Mouse (Mus musculus) neutrophil, adult 65 days (primary cell): Measurements from ENCODE around the gene Sema3a. TPM values are rescaled to one million over a fixed set of nuclear protein-coding genes. Genes with fewer than 3 reads are reported as not detected.

Experiments used
- total RNA-seq: library from RNA; stranded (reverse); gene quantifications from 2 replicates; pipeline ENCODE4 v1.2.4, GENCODE M21; 2023

Sema3a gene
- total RNA-seq: 1.7 TPM in 1 of 2 replicates, not detected in the other

DNA sequence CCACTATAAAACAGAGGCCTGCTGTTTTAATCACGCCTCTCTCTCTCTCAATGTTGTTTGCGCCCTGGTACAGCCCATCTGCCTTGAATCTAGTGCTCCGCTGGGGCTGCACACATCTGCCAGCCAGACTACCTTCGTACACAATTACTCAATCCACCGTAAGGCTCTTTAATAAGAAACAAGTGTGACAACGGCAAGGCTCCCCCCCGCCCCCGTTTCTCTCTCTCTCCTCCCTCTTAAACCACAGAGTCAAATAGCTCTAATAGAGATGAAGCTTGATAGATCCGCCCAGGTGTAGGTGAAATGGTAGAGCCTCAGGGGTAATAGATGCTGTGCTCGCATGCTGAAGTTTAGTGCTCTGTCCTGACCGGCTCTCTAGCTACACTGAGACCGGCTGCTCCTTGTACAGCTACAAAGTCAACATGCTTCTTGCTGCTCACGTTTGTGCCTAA, at the start of gene Sema3a:
TSS of gene Sema3a (plus strand) at position 174 of the 452 bp plus-strand sequence.

